Mouse (Mus musculus) kidney, adult 2 months (tissue): ENCODE results near the gene Fam126b. TPM values are rescaled to one million over a fixed set of nuclear protein-coding genes. Genes with fewer than 3 reads are reported as not detected.

Experiments used
- DNase-seq: peaks from one replicate; pipeline ENCODE4 v3.0.0; 2021
- H3K27ac ChIP-seq: fragments of 200-500 bp; 2 replicates; pipeline ENCODE4 v1.5.1; 2012; ENCODE audit warnings: low read depth, low read length, control low read depth, inconsistent platforms; ENCODE audit not compliant: insufficient read depth
- H3K27me3 ChIP-seq: fragments of 200-500 bp; replicated peaks from 2 replicates; pipeline ENCODE4 v1.6.1; 2012; ENCODE audit warnings: mild to moderate bottlenecking, moderate library complexity, low read length, inconsistent platforms; ENCODE audit not compliant: control insufficient read depth, insufficient read depth
- H3K36me3 ChIP-seq: fragments of 200-500 bp; 2 replicates; pipeline ENCODE4 v1.6.1; 2012; ENCODE audit warnings: mild to moderate bottlenecking, moderate library complexity, low read length, inconsistent platforms; ENCODE audit not compliant: control insufficient read depth, insufficient read depth
- H3K4me1 ChIP-seq: fragments of 200-500 bp; 2 replicates; pipeline ENCODE4 v1.6.1; 2011; ENCODE audit warnings: low read length; ENCODE audit not compliant: control insufficient read depth, insufficient read depth
- H3K4me3 ChIP-seq: fragments of 200-500 bp; 2 replicates; pipeline ENCODE4 v1.5.1; 2011; ENCODE audit warnings: mild to moderate bottlenecking, low read depth, low read length, control low read depth; ENCODE audit not compliant: insufficient read depth
- CTCF ChIP-seq: fragments of 200-500 bp; conservative IDR thresholded peaks from 2 replicates; pipeline ENCODE4 v1.5.1; 2011; ENCODE audit warnings: low read depth, mild to moderate bottlenecking, control low read depth, low read length, moderate library complexity, mixed read lengths; ENCODE audit not compliant: insufficient read depth, insufficient read length
- POLR2A ChIP-seq: fragments of 200-500 bp; IDR thresholded peaks from one replicate; pipeline ENCODE4 v1.6.1; 2011; ENCODE audit warnings: low read depth, low read length, control low read depth
- WGBS: fragments of 180-500 bp; shearing (Covaris S2); methylation state at CpG from one replicate; pipeline ENCODE4 v1.1.7; 2018; 5-methylcytosine and 5-hydroxymethylcytosine counted together
- polyA plus RNA-seq: library from polyadenylated mRNA; depleted of rRNA; stranded (reverse); fragments of >200 nt; gene quantifications from 2 replicates; pipeline ENCODE4 v1.2.3, GENCODE M21; 2012; rRNA removed

Gene Fam126b
- polyA plus RNA-seq, 1 experiment: 5.3 TPM

DNA sequence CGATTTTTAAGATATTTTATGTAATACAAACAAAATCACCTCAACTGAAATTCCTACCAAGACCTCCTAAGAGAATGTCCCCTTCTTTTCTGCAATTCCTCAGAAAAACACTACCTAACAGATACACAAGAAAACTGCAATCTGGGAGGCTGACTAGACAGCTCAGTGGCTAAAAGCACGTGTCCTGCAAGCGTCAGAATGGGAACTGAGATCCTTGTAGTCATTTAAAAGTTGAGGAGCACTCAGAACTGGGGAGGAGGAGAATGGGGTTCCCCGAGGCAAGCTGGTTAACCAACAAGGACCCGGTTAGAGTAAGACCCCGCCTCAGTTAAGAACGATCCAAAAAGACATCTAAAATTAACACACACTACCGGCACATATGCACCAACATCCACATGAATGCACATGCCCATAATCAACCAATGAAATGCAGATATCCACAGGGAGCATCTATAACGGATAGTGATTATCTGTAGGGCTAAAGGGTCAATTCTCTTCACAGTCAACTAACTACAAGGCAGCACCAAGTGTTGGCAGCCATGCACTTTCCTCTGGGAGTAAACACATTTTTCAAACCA, 82.2 kb downstream of the Fam126b start:
- 22% methylated on average over 9 of the region's 9 CpGs for WGBS
- H3K36me3 ChIP-seq: no peaks in the 10 kb centered on the region; the same call in 1 of the 2 replicates
- no peak for DNase-seq
- H3K4me3 ChIP-seq: peak overlapping the region; percentile 64
- H3K27ac ChIP-seq: no peak overlapping the region
- H3K27me3 ChIP-seq: no peaks in the 10 kb centered on the region
- peaks cover 5% of the 10 kb centered on the region; the same call in 1 of the 2 replicates for H3K4me1 ChIP-seq
- TF ChIP-seq CTCF (no peak), POLR2A (no peak)

DNA sequence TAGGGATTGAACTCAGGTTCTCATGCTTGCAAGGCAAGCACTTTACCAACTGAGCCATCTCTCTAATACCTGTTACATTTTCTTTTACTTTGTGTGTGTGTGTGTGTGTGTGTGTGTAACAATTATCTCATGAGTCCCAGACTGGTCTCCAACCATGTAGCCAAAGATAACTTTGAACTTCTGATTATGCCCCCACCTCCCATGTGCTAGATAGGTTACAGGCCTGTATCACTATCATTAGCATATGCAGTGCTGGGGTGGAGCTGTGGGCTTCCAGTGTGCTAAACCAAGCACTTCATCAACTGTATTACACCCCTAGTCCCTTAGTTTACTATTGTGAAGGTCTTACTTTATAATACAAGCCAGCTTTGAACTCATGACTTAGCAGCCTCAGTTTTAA, 83.0 kb downstream of the Fam126b start:
- no peaks in the 10 kb centered on the region for H3K27me3 ChIP-seq
- no peak for DNase-seq
- H3K4me3 ChIP-seq: no peak overlapping the region
- no peaks in the 10 kb centered on the region; the same call in 1 of the 2 replicates for H3K36me3 ChIP-seq
- no peak overlapping the region for H3K27ac ChIP-seq
- peaks cover 5% of the 10 kb centered on the region; the same call in 1 of the 2 replicates for H3K4me1 ChIP-seq
- TF ChIP-seq POLR2A: no peak
- no peak for TF ChIP-seq CTCF

DNA sequence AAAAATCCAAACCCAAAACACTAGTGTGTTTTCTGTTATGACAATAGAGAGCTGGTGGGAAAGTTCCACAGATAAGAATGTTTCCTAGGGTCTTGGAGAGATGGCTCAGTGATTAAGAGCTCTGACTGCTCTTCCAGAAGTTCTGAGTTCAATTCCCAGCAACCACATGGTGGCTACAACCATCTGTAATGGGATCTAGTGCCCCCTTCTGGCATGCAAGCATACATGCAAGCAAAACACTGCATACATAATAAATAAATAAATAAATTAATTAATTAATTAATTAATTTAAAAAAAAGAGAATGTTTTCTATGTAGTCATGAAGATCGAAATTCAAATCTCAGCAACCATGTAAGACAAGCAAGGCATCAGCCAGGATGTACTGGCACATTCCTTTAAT, 87.4 kb downstream of the Fam126b start:
- H3K4me3 ChIP-seq: no peak overlapping the region
- DNase-seq: no peak
- peaks cover 1% of the 10 kb centered on the region; the same call in 1 of the 2 replicates for H3K4me1 ChIP-seq
- no peaks in the 10 kb centered on the region; the same call in 1 of the 2 replicates for H3K36me3 ChIP-seq
- no peak for TF ChIP-seq CTCF
- no peak for TF ChIP-seq POLR2A
- no peaks in the 10 kb centered on the region for H3K27me3 ChIP-seq
- no peak overlapping the region for H3K27ac ChIP-seq
- 100% methylated on average over 1 of the region's 1 CpGs for WGBS

DNA sequence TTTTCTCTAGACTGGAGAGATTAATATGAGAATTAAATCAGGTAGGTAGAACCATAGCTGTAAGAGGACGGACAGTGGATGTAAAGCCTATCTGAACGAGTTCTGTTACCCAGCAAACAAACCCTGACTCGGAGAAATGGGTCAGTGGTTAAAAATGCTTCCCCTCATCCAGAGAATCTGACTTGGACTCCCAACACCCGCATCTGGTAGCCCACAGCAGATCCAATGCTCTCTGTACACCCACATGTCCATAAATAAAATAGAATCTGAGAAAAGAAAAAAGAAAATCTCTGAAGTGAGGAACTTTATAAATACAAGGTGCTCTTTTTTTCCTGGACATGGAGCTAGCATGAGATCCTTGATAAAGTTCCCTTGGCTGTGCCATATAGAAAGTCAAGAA, 88.4 kb downstream of the Fam126b start:
- no peaks in the 10 kb centered on the region; the same call in 1 of the 2 replicates for H3K36me3 ChIP-seq
- TF ChIP-seq CTCF: no peak
- TF ChIP-seq POLR2A: no peak
- H3K4me3 ChIP-seq: no peak overlapping the region

DNA sequence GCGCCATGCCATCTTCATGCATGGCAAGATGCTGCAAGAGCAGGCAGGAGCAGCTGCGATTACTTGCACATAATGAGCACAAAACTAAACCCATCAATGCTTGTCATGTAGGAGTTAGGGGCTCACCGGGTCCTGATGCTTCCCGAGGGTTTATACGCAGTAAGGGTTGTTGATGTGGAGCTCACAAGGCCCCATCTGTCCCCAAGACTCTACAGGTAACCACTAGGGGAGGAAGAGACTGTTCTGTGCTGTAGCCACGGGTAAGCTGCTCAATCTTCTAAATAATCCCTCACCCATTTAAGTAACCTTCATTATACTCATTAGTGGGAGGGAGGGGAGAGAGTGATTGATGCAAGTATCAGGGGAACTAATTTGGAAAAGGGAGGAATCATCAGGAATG, 90.5 kb downstream of the Fam126b start:
- Histone ChIP-seq H3K27ac (no peak overlapping the region), H3K36me3 (no peaks in the 10 kb centered on the region; the same call in 1 of the 2 replicates), H3K4me1 (no peaks in the 10 kb centered on the region), H3K4me3 (no peak overlapping the region), H3K27me3 (no peaks in the 10 kb centered on the region)
- WGBS: 96% methylated on average over 6 of the region's 6 CpGs
- TF ChIP-seq POLR2A (no peak), CTCF (no peak)
- DNase-seq: no peak

More for the DNA sequence above, 88.4 kb downstream of the Fam126b start:
- H3K4me1 ChIP-seq: no peaks in the 10 kb centered on the region
- no peak for DNase-seq
- H3K27ac ChIP-seq: no peak overlapping the region
- no peaks in the 10 kb centered on the region for H3K27me3 ChIP-seq
- whole genome bisulfite sequencing: 93% methylated on average over 4 of the region's 4 CpGs

DNA sequence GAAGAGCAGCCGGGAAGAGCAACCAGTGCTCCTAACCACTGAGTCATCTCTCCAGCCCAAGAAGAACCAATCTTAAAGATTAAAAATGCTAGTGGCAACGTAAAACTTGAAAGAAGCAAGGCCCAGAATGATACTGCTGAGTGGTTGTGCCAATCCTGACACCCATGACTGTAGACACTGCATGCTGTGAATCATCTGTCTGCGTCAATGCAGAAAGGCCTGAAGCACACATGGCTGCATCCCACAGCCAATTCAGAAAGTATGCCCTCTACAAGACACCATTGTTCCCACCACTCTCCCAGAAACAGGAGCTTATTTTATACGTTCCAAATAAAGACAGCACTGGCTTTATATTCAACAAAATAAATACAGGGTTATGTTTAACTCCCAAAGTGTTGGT, 103.5 kb downstream of the Fam126b start:
- 96% methylated on average over 4 of the region's 4 CpGs for WGBS

DNA sequence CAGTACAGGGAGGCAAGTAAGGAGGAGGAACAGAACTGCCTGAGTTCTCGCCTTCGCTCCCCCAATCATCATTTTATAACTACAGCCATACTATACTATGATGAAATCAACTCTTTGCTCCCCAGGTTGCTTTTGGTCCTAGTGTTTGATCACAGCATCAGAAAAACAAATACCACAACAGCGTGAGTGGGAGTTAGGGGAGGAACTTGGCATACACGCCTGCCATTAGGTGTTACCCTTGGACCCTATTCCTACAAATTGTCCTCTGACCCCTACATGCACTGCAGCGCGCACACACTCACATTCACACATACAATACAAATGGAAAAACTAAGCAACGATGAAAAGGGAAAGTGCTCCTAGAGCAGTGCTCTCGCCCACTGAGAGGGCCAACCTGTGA, 110.5 kb downstream of the Fam126b start:
- no peak overlapping the region for H3K27ac ChIP-seq
- H3K4me3 ChIP-seq: no peak overlapping the region
- DNase-seq: no peak
- H3K27me3 ChIP-seq: no peaks in the 10 kb centered on the region
- WGBS: 91% methylated on average over 8 of the region's 8 CpGs
- H3K36me3 ChIP-seq: peaks cover 2% of the 10 kb centered on the region
- no peaks in the 10 kb centered on the region for H3K4me1 ChIP-seq
- TF ChIP-seq CTCF (no peak), POLR2A (no peak)

More for the DNA sequence above, 103.5 kb downstream of the Fam126b start:
- DNase-seq: no peak
- Histone ChIP-seq H3K4me3 (no peak overlapping the region), H3K36me3 (peaks cover 3% of the 10 kb centered on the region), H3K27ac (no peak overlapping the region), H3K4me1 (no peaks in the 10 kb centered on the region), H3K27me3 (no peaks in the 10 kb centered on the region)
- TF ChIP-seq CTCF (no peak), POLR2A (no peak)

Other genes with a start within 250 kb of the Fam126b start
- 24.8 and 32.2 TPM in 2 replicates for gene Bzw1, start 193.4 kb downstream of the Fam126b start, polyA plus RNA-seq
- gene Clk1, start 162.3 kb downstream of the Fam126b start, polyA plus RNA-seq: 35.1 and 45.9 TPM in 2 replicates
- 19.7 and 21.3 TPM in 2 replicates for gene Nif3l1, start 141.2 kb downstream of the Fam126b start, polyA plus RNA-seq
- gene Ppil3, start 140.8 kb downstream of the Fam126b start, polyA plus RNA-seq: 18.4 and 25.5 TPM in 2 replicates
- gene Orc2, start 81.2 kb downstream of the Fam126b start, polyA plus RNA-seq: 7.0 and 8.7 TPM in 2 replicates
- 116 and 197 TPM in 2 replicates for gene Ndufb3, start 61 bp upstream of the Fam126b start, polyA plus RNA-seq
- 0.80 and 0.88 TPM in 2 replicates for gene Als2cr12, start 109.7 kb upstream of the Fam126b start, polyA plus RNA-seq
- gene Cflar, start 125.2 kb upstream of the Fam126b start, polyA plus RNA-seq: 65.8 and 71.1 TPM in 2 replicates
- gene Casp8, start 209.1 kb upstream of the Fam126b start, polyA plus RNA-seq: 5.5 and 6.9 TPM in 2 replicates